Mouse (Mus musculus) forebrain, embryonic 11.5 days (tissue): ENCODE results near the gene Gm4881. TPM values are rescaled to one million over a fixed set of nuclear protein-coding genes. Genes with fewer than 3 reads are reported as not detected.

Experiments
- ATAC-seq: fragments of 200-750 bp; cut with Nextera tagmentation; replicated peaks from 2 replicates; pipeline ENCODE4 v1.8.0; 2017; ENCODE audit warnings: moderate TSS enrichment; ENCODE audit not compliant: low FRiP score
- DNase-seq: peaks from one replicate; pipeline ENCODE4 v3.0.0-alpha.2; 2017; ENCODE audit warnings: low spot score
- H3K27ac ChIP-seq: fragments of 300-500 bp; sonication (generic); 2 replicates; pipeline ENCODE4 v1.5.1; 2014; ENCODE audit warnings: low read depth, low read length
- H3K27me3 ChIP-seq: fragments of 300-500 bp; sonication (generic); 2 replicates; pipeline ENCODE4 v1.6.1; 2014; ENCODE audit warnings: mild to moderate bottlenecking, low read length, mixed read lengths; ENCODE audit not compliant: control insufficient read depth, insufficient read depth
- H3K36me3 ChIP-seq: fragments of 300-500 bp; sonication (generic); 2 replicates; pipeline ENCODE4 v1.6.1; 2014; ENCODE audit warnings: mild to moderate bottlenecking, low read length, moderate library complexity, mixed read lengths; ENCODE audit not compliant: control insufficient read depth, insufficient read depth
- H3K4me1 ChIP-seq: fragments of 300-500 bp; sonication (generic); replicated peaks from 2 replicates; pipeline ENCODE4 v1.6.1; 2014; ENCODE audit warnings: low read length, mixed read lengths; ENCODE audit not compliant: control insufficient read depth, insufficient read depth
- H3K4me2 ChIP-seq: fragments of 300-500 bp; sonication (generic); 2 replicates; pipeline ENCODE4 v1.6.1; 2014; ENCODE audit warnings: low read depth, mild to moderate bottlenecking, low read length, moderate library complexity, mixed read lengths; ENCODE audit not compliant: severe bottlenecking
- H3K4me3 ChIP-seq: fragments of 300-500 bp; sonication (generic); 2 replicates; pipeline ENCODE4 v1.5.1; 2014; ENCODE audit warnings: low read depth, low read length
- H3K9ac ChIP-seq: fragments of 300-500 bp; sonication (generic); 2 replicates; pipeline ENCODE4 v1.6.1; 2014; ENCODE audit warnings: low read length
- H3K9me3 ChIP-seq: fragments of 300-500 bp; sonication (generic); 2 replicates; pipeline ENCODE4 v1.6.1; 2016; ENCODE audit warnings: low read length, mixed read lengths; ENCODE audit not compliant: control insufficient read depth
- WGBS: fragments of 180-500 bp; shearing (Covaris S2); extraction: QIAGEN DNeasy Blood & Tissue Kit; methylation state at CpG from one replicate; pipeline ENCODE4 v1.1.7; 2014; 5-methylcytosine and 5-hydroxymethylcytosine counted together
- microRNA-seq: library from miRNA; unstranded; fragments of <30 nt; microRNA quantifications from one replicate; pipeline ENCODE4, GENCODE M21; 2016; ENCODE audit not compliant: insufficient number of aligned reads
- polyA plus RNA-seq: library from polyadenylated mRNA; unstranded; fragments of >200 nt; fragmentation: Nextera tagmentation; extraction: Ambion mirVana; gene quantifications from 2 replicates; pipeline ENCODE4 v1.2.1, GENCODE M21; 2014

The Gm4881 gene
- polyA plus RNA-seq, 1 experiment from 2014 or later: 0.55 TPM

GRCm38 (mm10) chr7:24879620-24880019 lies 64.7 kb downstream of the Gm4881 start:
- no peak overlapping the region for H3K27ac ChIP-seq
- H3K9me3 ChIP-seq: no peaks in the 10 kb centered on the region
- H3K27me3 ChIP-seq: no peaks in the 10 kb centered on the region
- H3K4me3 ChIP-seq: no peak overlapping the region
- H3K36me3 ChIP-seq: no peaks in the 10 kb centered on the region
- H3K4me1 ChIP-seq: no peaks in the 10 kb centered on the region
- H3K9ac ChIP-seq: no peak overlapping the region
- no peak for ATAC-seq
- DNase-seq: no peak
- H3K4me2 ChIP-seq: no peak overlapping the region
- WGBS: 11% methylated on average over 2 of the region's 2 CpGs

GRCm38 (mm10) chr7:24877588-24877987 lies 66.7 kb downstream of the Gm4881 start:
- Histone ChIP-seq H3K4me2 (no peak overlapping the region), H3K4me1 (no peaks in the 10 kb centered on the region), H3K36me3 (no peaks in the 10 kb centered on the region), H3K9ac (no peak overlapping the region), H3K27me3 (no peaks in the 10 kb centered on the region), H3K4me3 (no peak overlapping the region), H3K9me3 (no peaks in the 10 kb centered on the region), H3K27ac (no peak overlapping the region)
- WGBS: 74% methylated on average over 3 of the region's 3 CpGs
- DNase-seq: no peak
- no peak for ATAC-seq

Small RNAs within 50 kb of the gene (microRNA-seq; reads per million reads assigned to microRNA genes)
- gene Mir7046 (not detected), gene Mir7047 (not detected)

Other genes with a start within 250 kb of the Gm4881 start
- gene BC049730, start 235.3 kb downstream of the Gm4881 start, polyA plus RNA-seq: not detected in 2 replicates
- not detected in 2 replicates for gene Gm4763, start 217.6 kb downstream of the Gm4881 start, polyA plus RNA-seq
- gene Cd177, start 184.2 kb downstream of the Gm4881 start, polyA plus RNA-seq: not detected in 2 replicates
- gene Ceacam10, start 167.3 kb downstream of the Gm4881 start, polyA plus RNA-seq: not detected in 2 replicates
- 15.5 and 15.9 TPM in 2 replicates for gene Gm9844, start 82.3 kb downstream of the Gm4881 start, polyA plus RNA-seq
- not detected in 2 replicates for gene Lypd4, start 74.6 kb downstream of the Gm4881 start, polyA plus RNA-seq
- not detected in 2 replicates for gene Dmrtc2, start 74.4 kb downstream of the Gm4881 start, polyA plus RNA-seq
- 1,722 and 1,731 TPM in 2 replicates for gene Rps19, start 60.1 kb downstream of the Gm4881 start, polyA plus RNA-seq
- 0.31 and 0.37 TPM in 2 replicates for gene Cd79a, start 47.1 kb downstream of the Gm4881 start, polyA plus RNA-seq
- gene Arhgef1, start 41.6 kb downstream of the Gm4881 start, polyA plus RNA-seq: 65.7 and 69.5 TPM in 2 replicates
- gene Rabac1, start 28.3 kb upstream of the Gm4881 start, polyA plus RNA-seq: 82.6 and 87.3 TPM in 2 replicates
- 36.3 and 40.2 TPM in 2 replicates for gene Atp1a3, start 61.5 kb upstream of the Gm4881 start, polyA plus RNA-seq
- 13.6 and 14.0 TPM in 2 replicates for gene Grik5, start 127.9 kb upstream of the Gm4881 start, polyA plus RNA-seq
- 34.3 and 38.3 TPM in 2 replicates for gene Zfp574, start 128.1 kb upstream of the Gm4881 start, polyA plus RNA-seq
- gene Pou2f2, start 235.2 kb upstream of the Gm4881 start, polyA plus RNA-seq: 16.8 and 19.9 TPM in 2 replicates